Mouse (Mus musculus) MEL (cell line): Measurements from ENCODE around the gene Abhd15. TPM values are rescaled to one million over a fixed set of nuclear protein-coding genes. Genes with fewer than 3 reads are reported as not detected.

ENCODE experiments used
- DNase-seq: peaks from one replicate; pipeline ENCODE4 v3.0.0; 2011; ENCODE audit warnings: low read depth, low spot score
- H3K27ac ChIP-seq: 2 replicates; pipeline ENCODE4 v1.5.1; 2012; ENCODE audit warnings: low read depth, mild to moderate bottlenecking, control low read depth, low read length, moderate library complexity; ENCODE audit not compliant: control insufficient read depth
- H3K27me3 ChIP-seq, 2 experiments: fragments of 150-350 bp in 1 of 2; sonication (generic) in 1 of 2; 2 replicates each; pipeline ENCODE4 v1.6.1; 2012; ENCODE audit warnings: low read length in 2 of 2, mild to moderate bottlenecking in 2 of 2, improper control_type of control experiment in 1 of 2, moderate library complexity in 1 of 2; ENCODE audit not compliant: insufficient read depth in 2 of 2, control insufficient read depth in 1 of 2
- H3K36me3 ChIP-seq, 2 experiments: 2 replicates each; pipeline ENCODE4 v1.6.1; 2012 to 2014; ENCODE audit warnings: low read length in 2 of 2, improper control_type of control experiment in 1 of 2, inconsistent platforms in 1 of 2, mild to moderate bottlenecking in 1 of 2; ENCODE audit not compliant: insufficient read depth in 2 of 2, control insufficient read depth in 1 of 2
- H3K4me1 ChIP-seq, 2 experiments: fragments of 150-350 bp in 1 of 2; sonication (generic) in 1 of 2; 2 replicates each; pipeline ENCODE4 v1.6.1; 2012; ENCODE audit warnings: low read length in 2 of 2, improper control_type of control experiment in 1 of 2, mild to moderate bottlenecking in 1 of 2; ENCODE audit not compliant: insufficient read depth in 2 of 2, control insufficient read depth in 1 of 2
- H3K4me3 ChIP-seq, 2 experiments: fragments of 150-350 bp in 1 of 2; sonication (generic) in 1 of 2; 2 replicates each; pipeline ENCODE4 v1.5.1; 2012; ENCODE audit warnings: low read depth in 2 of 2, low read length in 2 of 2, mild to moderate bottlenecking in 2 of 2, moderate library complexity in 2 of 2, control low read depth in 1 of 2, improper control_type of control experiment in 1 of 2; ENCODE audit not compliant: control insufficient read depth in 1 of 2, insufficient read depth in 1 of 2
- H3K79me2 ChIP-seq: 2 replicates; pipeline ENCODE4 v1.6.1; 2012; ENCODE audit warnings: mild to moderate bottlenecking, low read length, moderate library complexity; ENCODE audit not compliant: control insufficient read depth, poor library complexity, insufficient read depth
- H3K9ac ChIP-seq: 2 replicates; pipeline ENCODE4 v1.6.1; 2012; ENCODE audit warnings: low read depth, mild to moderate bottlenecking, control low read depth, low read length, moderate library complexity; ENCODE audit not compliant: control insufficient read depth, poor library complexity, severe bottlenecking
- H3K9me3 ChIP-seq: fragments of 150-350 bp; sonication (generic); replicated peaks from 2 replicates; pipeline ENCODE4 v1.6.1; 2012; ENCODE audit warnings: mild to moderate bottlenecking, low read length, improper control_type of control experiment, moderate library complexity; ENCODE audit not compliant: insufficient read depth
- CHD1 ChIP-seq: IDR thresholded peaks from 2 replicates; pipeline ENCODE4 v1.6.1; 2012; ENCODE audit warnings: low read depth, mild to moderate bottlenecking, inconsistent platforms, low read length, improper control_type of control experiment
- ELF1 ChIP-seq: IDR thresholded peaks from 2 replicates; pipeline ENCODE4 v1.6.1; 2014; ENCODE audit warnings: low read depth, mild to moderate bottlenecking, inconsistent platforms, low read length, improper control_type of control experiment, moderate library complexity
- EP300 ChIP-seq, 2 experiments: IDR thresholded peaks; 2 replicates each; pipeline ENCODE4 v1.6.1; 2011; ENCODE audit warnings: improper control_type of control experiment in 2 of 2, low read length in 2 of 2, low read depth in 1 of 2, mild to moderate bottlenecking in 1 of 2
- ETS1 ChIP-seq: IDR thresholded peaks from 2 replicates; pipeline ENCODE4 v1.6.1; 2012; ENCODE audit warnings: low read depth, mild to moderate bottlenecking, inconsistent platforms, low read length, improper control_type of control experiment, moderate library complexity
- GABPA ChIP-seq: IDR thresholded peaks from 2 replicates; pipeline ENCODE4 v1.6.1; 2012; ENCODE audit warnings: low read depth, mild to moderate bottlenecking, inconsistent platforms, low read length, improper control_type of control experiment, moderate library complexity
- HCFC1 ChIP-seq: IDR thresholded peaks from 2 replicates; pipeline ENCODE4 v1.6.1; 2012; ENCODE audit warnings: low read depth, mild to moderate bottlenecking, inconsistent platforms, low read length, improper control_type of control experiment, moderate library complexity
- JUND ChIP-seq: IDR thresholded peaks from 2 replicates; pipeline ENCODE4 v1.6.1; 2011; ENCODE audit warnings: low read depth, mild to moderate bottlenecking, improper control_type of control experiment, low read length
- KAT2A ChIP-seq: conservative IDR thresholded peaks from 2 replicates; pipeline ENCODE4 v1.6.1; 2012; ENCODE audit warnings: low read depth, low read length, improper control_type of control experiment, inconsistent platforms
- MAFK ChIP-seq: IDR thresholded peaks from 2 replicates; pipeline ENCODE4 v1.6.1; 2011; ENCODE audit warnings: low read depth, mild to moderate bottlenecking, low read length, improper control_type of control experiment, borderline replicate concordance
- MAX ChIP-seq: IDR thresholded peaks from 2 replicates; pipeline ENCODE4 v1.6.1; 2011; ENCODE audit warnings: low read length, improper control_type of control experiment
- MEF2A ChIP-seq: IDR thresholded peaks from 2 replicates; pipeline ENCODE4 v1.6.1; 2014; ENCODE audit warnings: low read depth, mild to moderate bottlenecking, inconsistent platforms, low read length, improper control_type of control experiment; ENCODE audit not compliant: poor library complexity, insufficient replicate concordance, severe bottlenecking; ENCODE audit errors: extremely low read depth
- MXI1 ChIP-seq: IDR thresholded peaks from 2 replicates; pipeline ENCODE4 v1.6.1; 2011; ENCODE audit warnings: mild to moderate bottlenecking, low read depth, low read length, improper control_type of control experiment
- MYB ChIP-seq: IDR thresholded peaks from 2 replicates; pipeline ENCODE4 v1.6.1; 2011; ENCODE audit warnings: mild to moderate bottlenecking, low read depth, low read length, improper control_type of control experiment
- MYC ChIP-seq: IDR thresholded peaks from 2 replicates; pipeline ENCODE4 v1.6.1; 2011; ENCODE audit warnings: low read depth, mild to moderate bottlenecking, low read length, improper control_type of control experiment, moderate library complexity
- SIN3A ChIP-seq: IDR thresholded peaks from 2 replicates; pipeline ENCODE4 v1.6.1; 2012; ENCODE audit warnings: low read length, improper control_type of control experiment, inconsistent platforms
- TAL1 ChIP-seq: IDR thresholded peaks from 2 replicates; pipeline ENCODE4 v1.6.1; 2012; ENCODE audit warnings: mild to moderate bottlenecking, inconsistent platforms, low read length, moderate library complexity, mixed read lengths
- TBP ChIP-seq: IDR thresholded peaks from 2 replicates; pipeline ENCODE4 v1.8.0; 2011; ENCODE audit warnings: low read depth, low read length, improper control_type of control experiment
- UBTF ChIP-seq: IDR thresholded peaks from 2 replicates; pipeline ENCODE4 v1.6.1; 2012; ENCODE audit warnings: low read depth, mild to moderate bottlenecking, inconsistent platforms, low read length, improper control_type of control experiment, moderate library complexity, borderline replicate concordance; ENCODE audit not compliant: insufficient read depth
- ZC3H11A ChIP-seq: IDR thresholded peaks from 2 replicates; pipeline ENCODE4 v1.6.1; 2012; ENCODE audit warnings: low read depth, mild to moderate bottlenecking, inconsistent platforms, low read length, improper control_type of control experiment
- ZMIZ1 ChIP-seq: IDR thresholded peaks from 2 replicates; pipeline ENCODE4 v1.6.1; 2012; ENCODE audit warnings: low read depth, mild to moderate bottlenecking, inconsistent platforms, low read length, improper control_type of control experiment, moderate library complexity
- polyA plus RNA-seq, 2 experiments: library from polyadenylated mRNA; stranded (reverse) in 1 of 2; unstranded in 1 of 2; fragments of >175 nt in 1 of 2; fragments of >200 nt in 1 of 2; gene quantifications; 2 replicates each; pipeline versions ENCODE4 v1.2.1 to v1.2.4; 2012; ENCODE audit warnings: low replicate concordance in 2 of 2, low read depth in 1 of 2; ENCODE audit not compliant: insufficient read length in 2 of 2, insufficient read depth in 1 of 2, missing spikeins in 1 of 2
- total RNA-seq: library from RNA; depleted of rRNA; stranded (reverse); fragments of 300-350 nt; gene quantifications from 2 replicates; pipeline ENCODE4 v1.2.3, GENCODE M21; 2012

The Abhd15 gene
- total and polyA plus RNA-seq, 3 experiments, result 1.7 to 1.9 TPM; not detected in 1

DNA sequence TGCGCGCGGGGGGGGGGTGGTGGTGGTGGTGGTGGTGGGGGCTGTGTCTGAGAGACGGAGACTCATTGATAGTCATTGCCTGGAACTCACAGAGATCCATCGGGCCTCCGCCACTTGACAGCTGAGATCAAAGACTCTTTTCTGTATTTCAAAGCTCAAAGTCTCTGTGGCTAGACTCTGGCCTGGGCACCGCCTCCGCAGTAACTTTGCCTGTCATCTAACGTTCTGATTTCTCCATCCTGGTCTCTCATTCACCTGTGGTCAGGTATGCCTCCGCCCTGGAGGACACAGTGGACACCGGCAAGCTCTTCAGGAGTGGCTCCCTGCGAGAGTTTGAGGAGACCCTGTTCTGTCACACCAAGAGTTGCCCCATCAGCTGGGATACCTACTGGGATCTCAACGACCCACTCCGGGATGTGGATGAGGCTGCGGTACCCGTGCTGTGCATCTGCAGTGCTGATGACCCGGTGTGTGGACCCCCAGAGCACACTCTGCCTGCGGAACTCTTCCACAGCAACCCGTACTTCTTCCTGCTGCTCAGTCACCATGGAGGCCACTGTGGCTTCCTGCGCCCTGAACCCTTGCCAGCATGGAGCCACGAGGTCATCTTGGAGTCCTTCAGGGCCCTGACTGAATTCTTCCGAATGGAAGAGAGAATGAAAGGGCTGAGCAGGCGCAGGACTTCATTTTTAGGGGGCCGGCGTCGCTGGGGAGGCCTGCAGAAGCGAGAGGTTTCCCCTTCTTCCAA, 3.3 kb downstream of the Abhd15 start:
- Histone ChIP-seq H3K4me1 (peaks cover 10 to 26% of the 10 kb centered on the region in 2 experiments), H3K27me3 (no peaks in the 10 kb centered on the region), H3K36me3 (peaks cover 0 to 22% of the 10 kb centered on the region in 2 experiments; a peak in 2 of 4 replicates), H3K79me2 (peaks cover 2% of the 10 kb centered on the region; the same call in 1 of the 2 replicates), H3K4me3 (no peak overlapping the region), H3K27ac (no peak overlapping the region), H3K9ac (no peak overlapping the region), H3K9me3 (no peaks in the 10 kb centered on the region)
- TF ChIP-seq ZC3H11A (no peak), MEF2A (no peak), MYC (no peak), ELF1 (no peak), GABPA (no peak), EP300 (IDR thresholded peaks at IDR 0.05; ENCODE audit: low read depth in 1 of 2, low read length in 2 of 2) (no peak), CHD1 (no peak), MXI1 (no peak), MAX (no peak), ZMIZ1 (no peak), SIN3A (no peak), MAFK (no peak), MYB (no peak), JUND (no peak), KAT2A (no peak), UBTF (no peak), TAL1 (no peak), HCFC1 (no peak), ETS1 (no peak), TBP (no peak)
- no peak for DNase-seq
